In genomic region chr9:43491024-43491751, GRCm38 (mm10) we compare ENCODE assay signal across 10 mouse cellular contexts.
A peak's percentile ranks its signal among the peaks of the same experiment; 100 is the strongest.
DNase-seq lines count a peak whose midpoint lies in the region; ATAC-seq and TF ChIP-seq lines count a peak whose summit lies in the region.
"Had no signal": no experiment of that assay in that cellular context is flagged by ENCODE, and none has a peak within 500 bp of the region (broad histone marks: within the 10 kb centered on the region; RNA-seq: fewer than 3 reads in every experiment).

No protein-coding gene starts in this region.

- ATAC-seq in kidney, embryonic 15.5 days (replicated peaks; ENCODE audit: low FRiP score): no peak
- ATAC-seq in kidney, postnatal 0 days (replicated peaks; ENCODE audit: low FRiP score, low read depth): no peak
- ATAC-seq in megakaryocyte, adult 5-6 weeks (ENCODE audit: poor library complexity, severe bottlenecking): no peak

- TF ChIP-seq CTCF in cerebellum, adult 2 months (IDR thresholded peaks at IDR 0.05; ENCODE audit: borderline replicate concordance, insufficient read depth, low read depth, low read length): 0 out of 2 replicates have a peak, but pooled peaks have one; percentile 11
- peak; percentile 10; the same call in 1 of the 2 replicates for TF ChIP-seq CTCF in kidney, adult 2 months (conservative IDR thresholded peaks at IDR 0.05; ENCODE audit: insufficient read depth, insufficient read length, low read depth, low read length)
- peak; percentile 81 for TF ChIP-seq CTCF in E14TG2a.4 (conservative IDR thresholded peaks at IDR 0.05; ENCODE audit: low read length)
- peak; percentile 79 for TF ChIP-seq CTCF in kidney, postnatal 0 days (IDR thresholded peaks at IDR 0.05; ENCODE audit: low read depth)

- no peak for TF ChIP-seq POLR2A in cerebellum, adult 2 months (IDR thresholded peaks at IDR 0.05; ENCODE audit: borderline replicate concordance, insufficient read depth, low read length)
- no peak for TF ChIP-seq POLR2A in kidney, adult 2 months (IDR thresholded peaks at IDR 0.05; ENCODE audit: low read depth, low read length)

- H3K9ac ChIP-seq in kidney, embryonic 15.5 days: no peak overlapping the region
- no peak overlapping the region for H3K9ac ChIP-seq in kidney, postnatal 0 days (ENCODE audit: low read depth, low read length)
- H3K9ac ChIP-seq: embryonic facial prominence, embryonic 13.5 days; midbrain, embryonic 12.5 days had no signal

- H3K36me3 ChIP-seq in kidney, adult 2 months (ENCODE audit: control insufficient read depth, insufficient read depth, low read length): no peaks in the 10 kb centered on the region
- no peaks in the 10 kb centered on the region for H3K36me3 ChIP-seq in kidney, embryonic 15.5 days
- H3K36me3 ChIP-seq in E14TG2a.4 (ENCODE audit: insufficient read depth, low read length): no peaks in the 10 kb centered on the region
- no peaks in the 10 kb centered on the region for H3K36me3 ChIP-seq in kidney, postnatal 0 days (ENCODE audit: insufficient read depth, low read length)
- H3K36me3 ChIP-seq: embryonic facial prominence, embryonic 13.5 days; midbrain, embryonic 12.5 days had no signal

- H3K4me3 ChIP-seq in cerebellum, adult 2 months (replicated peaks; ENCODE audit: insufficient read depth, low read depth, low read length): no peak overlapping the region
- H3K4me3 ChIP-seq in kidney, adult 2 months (ENCODE audit: insufficient read depth, low read depth, low read length): no peak overlapping the region
- H3K4me3 ChIP-seq in kidney, embryonic 15.5 days (replicated peaks): no peak overlapping the region
- no peak overlapping the region for H3K4me3 ChIP-seq in E14TG2a.4 (replicated peaks; ENCODE audit: low read length)
- no peak overlapping the region for H3K4me3 ChIP-seq in kidney, postnatal 0 days (replicated peaks; ENCODE audit: low read depth, low read length)
- H3K4me3 ChIP-seq: embryonic facial prominence, embryonic 13.5 days; midbrain, embryonic 12.5 days had no signal

- no peak overlapping the region for H3K4me2 ChIP-seq in kidney, embryonic 15.5 days
- no peak overlapping the region for H3K4me2 ChIP-seq in kidney, postnatal 0 days (ENCODE audit: low read length)
- H3K4me2 ChIP-seq: embryonic facial prominence, embryonic 13.5 days; midbrain, embryonic 12.5 days had no signal

- 71% methylated on average over 12 of the region's 12 CpGs for WGBS in cerebellum, adult 2 months
- WGBS in kidney, adult 2 months: 61% methylated on average over 12 of the region's 12 CpGs
- 63% methylated on average over 12 of the region's 12 CpGs for WGBS in kidney, embryonic 15.5 days
- WGBS in kidney, postnatal 0 days: 65% methylated on average over 12 of the region's 12 CpGs

- H3K27me3 ChIP-seq in cerebellum, adult 2 months (ENCODE audit: control insufficient read depth, insufficient read depth, low read length): no peaks in the 10 kb centered on the region
- H3K27me3 ChIP-seq in kidney, adult 2 months (replicated peaks; ENCODE audit: control insufficient read depth, insufficient read depth, low read length): no peaks in the 10 kb centered on the region
- H3K27me3 ChIP-seq in kidney, embryonic 15.5 days: no peaks in the 10 kb centered on the region
- H3K27me3 ChIP-seq in E14TG2a.4 (ENCODE audit: insufficient read depth, low read length): 0 out of 2 replicates have a peak, but pooled peaks cover 4% of the 10 kb centered on the region
- H3K27me3 ChIP-seq in kidney, postnatal 0 days (ENCODE audit: insufficient read depth, low read length): no peaks in the 10 kb centered on the region
- H3K27me3 ChIP-seq: embryonic facial prominence, embryonic 13.5 days; midbrain, embryonic 12.5 days had no signal

- no peak overlapping the region for H3K27ac ChIP-seq in cerebellum, adult 2 months (ENCODE audit: insufficient read depth, low read length)
- no peak overlapping the region for H3K27ac ChIP-seq in kidney, adult 2 months (ENCODE audit: insufficient read depth, low read depth, low read length)
- H3K27ac ChIP-seq in kidney, embryonic 15.5 days: no peak overlapping the region
- H3K27ac ChIP-seq in kidney, postnatal 0 days: no peak overlapping the region
- H3K27ac ChIP-seq: midbrain, embryonic 12.5 days had no signal

- no peaks in the 10 kb centered on the region for H3K4me1 ChIP-seq in cerebellum, adult 2 months (ENCODE audit: control insufficient read depth, insufficient read depth, low read length)
- 0 out of 2 replicates have a peak, but pooled peaks cover 5% of the 10 kb centered on the region for H3K4me1 ChIP-seq in kidney, adult 2 months (ENCODE audit: control insufficient read depth, insufficient read depth, low read length)
- H3K4me1 ChIP-seq in kidney, embryonic 15.5 days: peaks cover 21% of the 10 kb centered on the region
- H3K4me1 ChIP-seq in E14TG2a.4 (replicated peaks; ENCODE audit: low read depth, low read length): peaks cover 57% of the 10 kb centered on the region
- peaks cover 7% of the 10 kb centered on the region; the same call in 1 of the 2 replicates for H3K4me1 ChIP-seq in kidney, postnatal 0 days (replicated peaks; ENCODE audit: insufficient read depth, low read length)
- H3K4me1 ChIP-seq: midbrain, embryonic 12.5 days had no signal

- H3K9me3 ChIP-seq in kidney, embryonic 15.5 days (replicated peaks): no peaks in the 10 kb centered on the region
- no peaks in the 10 kb centered on the region for H3K9me3 ChIP-seq in E14TG2a.4 (ENCODE audit: low read length)
- no peaks in the 10 kb centered on the region for H3K9me3 ChIP-seq in kidney, postnatal 0 days (replicated peaks; ENCODE audit: low read length)
- H3K9me3 ChIP-seq: embryonic facial prominence, embryonic 13.5 days; midbrain, embryonic 12.5 days had no signal

- DNase-seq in cerebellum, adult 2 months: peak in 1 of 2 experiments; percentile 17
- DNase-seq in cerebellum, postnatal 4 days (ENCODE audit: low spot score in 2 of 2): no peak
- peak; percentile 76 for DNase-seq in kidney, adult 2 months
- peak; percentile 73 for DNase-seq in kidney, postnatal 0 days (ENCODE audit: low spot score)
- no peak for DNase-seq in c-Kit-positive CD71-positive TER-119-positive erythroid progenitor cells, embryonic 14.5 days (ENCODE audit: low spot score)

Comparison
In these comparisons a context has a peak if more than half of its experiments do, and no peak if none do; other contexts are left out.
1. DNase-seq: peak in kidney, adult 2 months (single experiment) and kidney, postnatal 0 days (single experiment); none in cerebellum, postnatal 4 days (0 of 2) and c-Kit-positive CD71-positive TER-119-positive erythroid progenitor cells, embryonic 14.5 days (single experiment).
2. CTCF ChIP-seq: peak in every context shown above with its lines; median percentile 81 in E14TG2a.4; 79 in kidney, postnatal 0 days; 11 in cerebellum, adult 2 months; 10 in kidney, adult 2 months.